Mouse (Mus musculus): ENCODE measurements around the gene Agfg1. TPM values are rescaled to one million over a fixed set of nuclear protein-coding genes. Genes with fewer than 3 reads are reported as not detected.
"Not testable (repeated sequence)": the region's sequence is repeated elsewhere in the genome, so short reads cannot be mapped to it uniquely, and the experiment has no call there.

The Agfg1 gene
- polyA plus RNA-seq, 1 experiment from 2014 or later: 33.5 TPM

DNA sequence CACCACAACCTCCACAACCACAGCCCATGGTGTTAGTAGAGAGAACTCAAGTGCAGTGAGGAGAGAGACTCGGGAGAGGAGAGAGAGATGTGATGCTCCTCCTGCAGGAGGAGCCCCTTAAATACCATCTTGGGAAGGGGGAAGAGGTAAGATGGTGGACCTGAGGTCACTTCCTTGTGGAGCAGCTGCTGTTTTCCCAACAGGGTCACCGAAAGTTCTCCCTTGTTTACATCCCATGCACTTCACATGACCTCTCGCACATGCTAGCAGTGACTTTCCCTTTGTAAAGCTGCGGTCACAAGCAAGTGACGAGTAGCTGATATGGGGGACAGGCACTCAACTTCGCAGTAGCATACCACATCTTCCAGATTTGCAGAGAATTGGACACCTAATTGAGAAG is 104.0 kb downstream of the Agfg1 start, which contains the start of gene A030003K21Rik:
Gene A030003K21Rik, minus strand, starts transcription at position 94 of the 400 bp plus-strand sequence.
- not testable (repeated sequence) for H3K27me3 ChIP-seq (ENCODE audit: low read depth, poor library complexity, severe bottlenecking); H3K4me3 ChIP-seq; H3K27ac ChIP-seq (replicated peaks); H3K4me1 ChIP-seq; DNase-seq (ENCODE audit: low spot score); H3K36me3 ChIP-seq
- no CpG with 5 or more reads among the region's 6 CpGs for WGBS
- peaks cover 10% of the 10 kb centered on the region; the same call in 1 of the 2 replicates for H3K9me3 ChIP-seq (replicated peaks)

GRCm38 (mm10) chr1:82946029-82946428 is 106.7 kb downstream of the Agfg1 start:
- H3K4me1 ChIP-seq; H3K36me3 ChIP-seq; DNase-seq (ENCODE audit: low spot score); H3K9me3 ChIP-seq (replicated peaks); H3K27ac ChIP-seq (replicated peaks); H3K4me3 ChIP-seq; H3K27me3 ChIP-seq (ENCODE audit: low read depth, poor library complexity, severe bottlenecking): not testable (repeated sequence)
- WGBS: 100% methylated on average over 2 of the region's 2 CpGs

DNA sequence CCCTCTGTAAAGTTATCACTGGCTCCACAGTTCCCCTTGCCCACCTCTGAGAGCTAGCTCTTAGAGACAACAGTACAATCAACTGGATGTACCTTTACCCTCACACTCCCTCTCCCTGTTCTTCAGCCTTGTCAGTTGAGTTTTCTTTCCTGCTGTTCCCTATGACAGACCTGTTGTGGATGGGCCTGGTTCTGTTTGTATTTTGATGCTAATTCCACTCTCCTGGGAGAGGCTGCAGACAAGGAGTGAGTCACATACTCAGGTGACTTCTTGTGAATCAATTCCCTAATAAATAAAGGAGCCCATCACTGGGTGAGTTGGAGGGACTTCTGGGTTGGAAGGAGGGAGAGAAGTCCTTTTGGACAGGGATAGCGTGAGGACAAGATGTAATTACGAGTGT is 109.3 kb downstream of the Agfg1 start:
- no peaks in the 10 kb centered on the region for H3K9me3 ChIP-seq (replicated peaks)

More for the DNA sequence above, 109.3 kb downstream of the Agfg1 start:
- Histone ChIP-seq H3K27ac (replicated peaks) (no peak overlapping the region), H3K27me3 (ENCODE audit: low read depth, poor library complexity, severe bottlenecking) (no peaks in the 10 kb centered on the region), H3K4me1 (no peaks in the 10 kb centered on the region), H3K36me3 (no peaks in the 10 kb centered on the region), H3K4me3 (no peak overlapping the region)
- WGBS: 91% methylated on average over 2 of the region's 2 CpGs
- no peak for DNase-seq (ENCODE audit: low spot score)

Small RNAs within 50 kb of the gene (microRNA-seq; reads per million reads assigned to microRNA genes)
- gene Gm22396: not detected

Other genes with a start within 250 kb of the Agfg1 start
- gene Mff, start 114.6 kb upstream of the Agfg1 start, polyA plus RNA-seq (2016; fragmentation: Nextera tagmentation; extraction: Ambion mirVana): 232 and 249 TPM in 2 replicates
- gene Tm4sf20, start 71.0 kb upstream of the Agfg1 start, polyA plus RNA-seq (2016; fragmentation: Nextera tagmentation; extraction: Ambion mirVana): not detected in 2 replicates
- gene Gm47791, start 68.2 kb upstream of the Agfg1 start, polyA plus RNA-seq (2016; fragmentation: Nextera tagmentation; extraction: Ambion mirVana): not detected in 2 replicates
- 0.17 and 0.44 TPM in 2 replicates for gene A030005L19Rik, start 73.8 kb downstream of the Agfg1 start, polyA plus RNA-seq (2016; fragmentation: Nextera tagmentation; extraction: Ambion mirVana)
- not detected in 2 replicates for gene A030014E15Rik, start 85.4 kb downstream of the Agfg1 start, polyA plus RNA-seq (2016; fragmentation: Nextera tagmentation; extraction: Ambion mirVana)
- gene Gm6217, start 91.9 kb downstream of the Agfg1 start, polyA plus RNA-seq (2016; fragmentation: Nextera tagmentation; extraction: Ambion mirVana): not detected in 2 replicates
- not detected in 2 replicates for gene A030003K21Rik, start 103.9 kb downstream of the Agfg1 start, polyA plus RNA-seq (2016; fragmentation: Nextera tagmentation; extraction: Ambion mirVana)
- gene Gm7544, start 116.5 kb downstream of the Agfg1 start, polyA plus RNA-seq (2016; fragmentation: Nextera tagmentation; extraction: Ambion mirVana): not detected in 2 replicates
- gene Gm47955, start 120.8 kb downstream of the Agfg1 start, polyA plus RNA-seq (2016; fragmentation: Nextera tagmentation; extraction: Ambion mirVana): not detected in 2 replicates
- gene Gm47959, start 161.1 kb downstream of the Agfg1 start, polyA plus RNA-seq (2016; fragmentation: Nextera tagmentation; extraction: Ambion mirVana): not detected in 2 replicates
- 0.31 and 0.48 TPM in 2 replicates for gene Slc19a3, start 199.0 kb downstream of the Agfg1 start, polyA plus RNA-seq (2016; fragmentation: Nextera tagmentation; extraction: Ambion mirVana)
- gene Krtap28-10, start 203.0 kb downstream of the Agfg1 start, polyA plus RNA-seq (2016; fragmentation: Nextera tagmentation; extraction: Ambion mirVana): not detected in 2 replicates
- gene Gm47969, start 205.4 kb downstream of the Agfg1 start, polyA plus RNA-seq (2016; fragmentation: Nextera tagmentation; extraction: Ambion mirVana): not detected in 2 replicates
- gene A030005K14Rik, start 219.9 kb downstream of the Agfg1 start, polyA plus RNA-seq (2016; fragmentation: Nextera tagmentation; extraction: Ambion mirVana): not detected in 2 replicates
- not detected in 2 replicates for gene Krtap28-13, start 221.4 kb downstream of the Agfg1 start, polyA plus RNA-seq (2016; fragmentation: Nextera tagmentation; extraction: Ambion mirVana)

Measured in midbrain, embryonic 10.5 days (tissue).